Mouse (Mus musculus): ENCODE measurements around the gene Mfap2. TPM values are rescaled to one million over a fixed set of nuclear protein-coding genes. Genes with fewer than 3 reads are reported as not detected.

Gene Mfap2
- 9.4 and 10.2 TPM in 2 replicates for polyA plus RNA-seq (2012; rRNA removed)

GRCm38 (mm10) chr4:141010118-141010517 is at the start of gene Mfap2:
Gene Mfap2 (plus strand): TSS chr4:141010418.

GRCm38 (mm10) chr4:140960781-140961466 is 49.3 kb upstream of the Mfap2 start, which contains the start of gene Sdhb:
Gene Sdhb (plus strand): TSS chr4:140961203.

GRCm38 (mm10) chr4:140986711-140987395 is 23.4 kb upstream of the Mfap2 start, which contains the start of gene Atp13a2:
Gene Atp13a2 (plus strand): TSS chr4:140986873.

GRCm38 (mm10) chr4:141060426-141061301 is 50.4 kb downstream of the Mfap2 start, which contains the start of gene Crocc:
Gene Crocc (minus strand): TSS chr4:141060550.

Other genes starting within 250 kb of the Mfap2 start
- 7.8 and 9.7 TPM in 2 replicates for gene Padi4, start 236.2 kb upstream of the Mfap2 start, polyA plus RNA-seq (2012; rRNA removed)
- gene Padi3, start 199.8 kb upstream of the Mfap2 start, polyA plus RNA-seq (2012; rRNA removed): 0.09 and 0.11 TPM in 2 replicates
- 0.01 and 0.04 TPM in 2 replicates for gene Padi1, start 164.6 kb upstream of the Mfap2 start, polyA plus RNA-seq (2012; rRNA removed)
- 0.66 TPM in 2 replicates for gene Padi2, start 104.1 kb upstream of the Mfap2 start, polyA plus RNA-seq (2012; rRNA removed)
- gene Sdhb, start 49.2 kb upstream of the Mfap2 start, polyA plus RNA-seq (2012; rRNA removed): 121 and 122 TPM in 2 replicates
- 19.2 and 21.4 TPM in 2 replicates for gene Atp13a2, start 23.5 kb upstream of the Mfap2 start, polyA plus RNA-seq (2012; rRNA removed)
- gene Crocc, start 50.1 kb downstream of the Mfap2 start, polyA plus RNA-seq (2012; rRNA removed): 1.5 and 1.8 TPM in 2 replicates
- 34.5 and 37.7 TPM in 2 replicates for gene Necap2, start 67.9 kb downstream of the Mfap2 start, polyA plus RNA-seq (2012; rRNA removed)
- gene Spata21, start 77.9 kb downstream of the Mfap2 start, polyA plus RNA-seq (2012; rRNA removed): 0.02 TPM in 2 replicates
- gene Szrd1, start 129.4 kb downstream of the Mfap2 start, polyA plus RNA-seq (2012; rRNA removed): 17.8 and 19.0 TPM in 2 replicates
- 6.6 and 7.7 TPM in 2 replicates for gene Fbxo42, start 137.5 kb downstream of the Mfap2 start, polyA plus RNA-seq (2012; rRNA removed)
- gene Rsg1, start 203.5 kb downstream of the Mfap2 start, polyA plus RNA-seq (2012; rRNA removed): 0.46 and 0.48 TPM in 2 replicates
- 2.5 and 3.2 TPM in 2 replicates for gene Arhgef19, start 229.1 kb downstream of the Mfap2 start, polyA plus RNA-seq (2012; rRNA removed)

Data from liver, embryonic 18 days (tissue).